Mouse (Mus musculus): ENCODE data around the gene Trim24. TPM values are rescaled to one million over a fixed set of nuclear protein-coding genes. Genes with fewer than 3 reads are reported as not detected.
A peak's percentile ranks its signal among the peaks of the same experiment; 100 is the strongest.

The Trim24 gene
- polyA plus RNA-seq, 1 experiment from 2014 or later, result 5.6 TPM

DNA sequence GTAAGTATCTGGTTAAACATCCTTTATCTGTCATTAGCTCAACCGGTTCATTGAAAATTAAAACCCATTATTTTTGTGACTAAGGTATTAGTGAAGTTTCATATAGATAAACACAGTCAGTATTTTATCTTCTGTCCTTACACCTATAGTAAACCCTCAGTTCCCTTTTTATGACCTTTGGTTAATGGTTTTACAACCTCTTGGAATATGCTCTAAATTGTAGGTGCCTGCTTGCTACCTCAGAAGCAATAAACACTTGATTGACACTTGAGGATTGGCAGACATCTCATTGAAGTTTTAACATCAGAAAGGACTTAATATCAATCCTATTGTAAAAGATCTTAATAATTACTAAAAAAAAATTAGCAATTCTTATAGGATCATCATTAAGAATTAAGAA lies 54.5 kb downstream of the Trim24 start:
- no peak overlapping the region for H3K9ac ChIP-seq (replicated peaks; ENCODE audit: low read depth)
- H3K27me3 ChIP-seq (replicated peaks; ENCODE audit: insufficient read depth, low read length), result no peaks in the 10 kb centered on the region
- H3K4me2 ChIP-seq (replicated peaks; ENCODE audit: low read depth, low read length), result no peak overlapping the region
- no peak for ATAC-seq
- H3K27ac ChIP-seq (ENCODE audit: low read length), result no peak overlapping the region
- DNase-seq (ENCODE audit: low spot score), result no peak
- no peaks in the 10 kb centered on the region for H3K9me3 ChIP-seq (ENCODE audit: low read length)
- H3K36me3 ChIP-seq (ENCODE audit: insufficient read depth, low read length), result no peaks in the 10 kb centered on the region
- H3K4me1 ChIP-seq (ENCODE audit: insufficient read depth, low read depth, low read length), result no peaks in the 10 kb centered on the region
- WGBS, result 92% methylated on average over 1 of the region's 1 CpGs
- no peak for TF ChIP-seq EP300 (IDR thresholded peaks at IDR 0.05)
- no peak for TF ChIP-seq CTCF (IDR thresholded peaks at IDR 0.05)
- H3K4me3 ChIP-seq (ENCODE audit: low read depth, low read length), result no peak overlapping the region

DNA sequence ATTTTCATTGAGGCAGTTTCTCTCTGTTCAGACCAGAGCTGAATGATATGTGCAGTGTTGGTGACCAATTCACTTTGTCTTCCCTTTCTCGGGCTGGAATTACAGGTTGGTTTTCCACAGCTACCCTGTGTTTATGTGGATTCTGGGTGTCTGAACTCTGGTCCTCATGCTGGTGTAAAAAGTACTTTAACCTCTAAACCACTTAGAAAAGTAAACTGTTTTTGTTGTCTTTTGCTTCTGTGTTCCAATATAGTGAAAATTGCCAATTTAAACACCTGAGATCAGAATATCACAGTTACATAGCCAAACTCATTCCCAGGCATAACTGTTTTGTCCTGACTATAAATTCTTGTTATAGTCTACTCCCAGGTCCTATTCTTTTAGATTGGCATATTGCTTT lies 56.1 kb downstream of the Trim24 start:
- WGBS, result 92% methylated on average over 1 of the region's 1 CpGs
- Histone ChIP-seq H3K4me3 (ENCODE audit: low read depth, low read length) (no peak overlapping the region), H3K27ac (ENCODE audit: low read length) (no peak overlapping the region), H3K4me2 (replicated peaks; ENCODE audit: low read depth, low read length) (no peak overlapping the region), H3K36me3 (ENCODE audit: insufficient read depth, low read length) (peaks cover 5% of the 10 kb centered on the region; the same call in 1 of the 2 replicates), H3K4me1 (ENCODE audit: insufficient read depth, low read depth, low read length) (no peaks in the 10 kb centered on the region), H3K9me3 (ENCODE audit: low read length) (no peaks in the 10 kb centered on the region), H3K27me3 (replicated peaks; ENCODE audit: insufficient read depth, low read length) (no peaks in the 10 kb centered on the region), H3K9ac (replicated peaks; ENCODE audit: low read depth) (no peak overlapping the region)
- DNase-seq (ENCODE audit: low spot score) (no peak), ATAC-seq (no peak)
- TF ChIP-seq EP300 (IDR thresholded peaks at IDR 0.05) (no peak), CTCF (IDR thresholded peaks at IDR 0.05) (no peak)

DNA sequence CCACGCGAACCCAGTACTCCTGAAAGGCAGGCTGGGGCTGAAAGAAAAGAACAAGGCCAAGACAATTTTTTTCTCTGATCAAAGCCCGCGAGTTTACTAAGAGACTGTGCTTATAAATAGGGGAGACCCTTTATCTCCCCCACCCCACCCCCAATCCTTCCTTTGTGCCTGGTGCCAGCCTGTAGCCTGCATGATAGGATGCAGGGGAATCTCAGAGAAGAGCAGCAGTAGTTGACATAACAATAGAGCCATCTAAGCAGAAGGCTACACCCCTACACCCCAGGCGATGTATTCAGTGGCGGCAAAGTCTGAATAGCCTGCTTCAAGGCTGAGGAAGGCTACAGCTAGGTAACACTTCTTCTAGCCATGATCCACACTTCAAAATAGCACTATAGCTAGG lies 65.9 kb downstream of the Trim24 start:
- TF ChIP-seq EP300 (IDR thresholded peaks at IDR 0.05), result no peak
- no peak for TF ChIP-seq CTCF (IDR thresholded peaks at IDR 0.05)
- Histone ChIP-seq H3K4me2 (replicated peaks; ENCODE audit: low read depth, low read length) (no peak overlapping the region), H3K9me3 (ENCODE audit: low read length) (no peaks in the 10 kb centered on the region), H3K9ac (replicated peaks; ENCODE audit: low read depth) (no peak overlapping the region), H3K36me3 (ENCODE audit: insufficient read depth, low read length) (peaks cover 6% of the 10 kb centered on the region; the same call in 1 of the 2 replicates), H3K4me3 (ENCODE audit: low read depth, low read length) (no peak overlapping the region), H3K4me1 (ENCODE audit: insufficient read depth, low read depth, low read length) (no peaks in the 10 kb centered on the region), H3K27me3 (replicated peaks; ENCODE audit: insufficient read depth, low read length) (no peaks in the 10 kb centered on the region), H3K27ac (ENCODE audit: low read length) (no peak overlapping the region)
- WGBS, result 77% methylated on average over 6 of the region's 6 CpGs
- no peak for ATAC-seq
- no peak for DNase-seq (ENCODE audit: low spot score)

DNA sequence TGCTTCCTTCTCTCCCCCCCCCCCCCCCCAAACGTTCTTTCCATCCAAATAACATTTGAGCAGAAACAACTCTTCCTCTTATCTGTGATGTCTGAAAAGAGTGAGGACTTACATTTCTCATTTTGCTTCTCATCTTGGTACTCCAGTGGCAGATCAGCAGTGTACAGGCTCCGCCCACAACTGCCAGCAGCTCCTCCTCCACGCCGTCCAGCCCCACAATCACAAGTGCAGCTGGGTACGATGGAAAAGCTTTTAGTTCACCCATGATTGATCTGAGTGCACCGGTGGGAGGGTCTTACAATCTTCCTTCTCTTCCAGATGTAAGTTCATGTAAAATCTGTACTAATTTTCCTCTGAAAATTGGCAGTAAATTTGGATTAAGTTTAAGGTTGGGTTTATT lies 80.7 kb downstream of the Trim24 start:
- no peaks in the 10 kb centered on the region for H3K9me3 ChIP-seq (ENCODE audit: low read length)
- H3K27ac ChIP-seq (ENCODE audit: low read length), result no peak overlapping the region
- no peak overlapping the region for H3K4me3 ChIP-seq (ENCODE audit: low read depth, low read length)
- H3K4me2 ChIP-seq (replicated peaks; ENCODE audit: low read depth, low read length), result no peak overlapping the region
- H3K9ac ChIP-seq (replicated peaks; ENCODE audit: low read depth), result no peak overlapping the region
- no peaks in the 10 kb centered on the region for H3K27me3 ChIP-seq (replicated peaks; ENCODE audit: insufficient read depth, low read length)
- no peaks in the 10 kb centered on the region for H3K4me1 ChIP-seq (ENCODE audit: insufficient read depth, low read depth, low read length)
- ATAC-seq, result no peak
- peaks cover 8% of the 10 kb centered on the region; the same call in 1 of the 2 replicates for H3K36me3 ChIP-seq (ENCODE audit: insufficient read depth, low read length)
- TF ChIP-seq CTCF (IDR thresholded peaks at IDR 0.05) (no peak), EP300 (IDR thresholded peaks at IDR 0.05) (no peak)
- DNase-seq (ENCODE audit: low spot score), result no peak
- WGBS, result 77% methylated on average over 6 of the region's 6 CpGs

DNA sequence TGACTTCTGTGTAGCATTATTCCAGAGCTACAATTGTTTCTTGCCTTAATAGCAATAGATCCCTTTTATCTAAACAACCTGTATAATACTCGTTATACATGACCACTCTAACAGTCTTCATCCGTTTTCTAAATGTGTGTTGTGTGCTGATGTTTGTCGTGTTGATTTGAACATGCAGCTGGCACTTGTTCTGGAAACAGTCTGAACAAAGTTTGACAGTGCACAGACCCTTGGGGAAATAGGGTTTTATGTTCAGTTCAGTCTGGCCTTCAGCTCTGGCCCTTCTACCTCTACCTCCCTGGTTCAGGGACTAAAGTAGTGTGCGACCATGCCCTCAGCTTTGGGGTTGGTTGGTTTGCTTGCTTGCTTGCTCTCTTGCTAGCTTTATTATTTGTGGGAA lies 96.8 kb downstream of the Trim24 start:
- no peak for ATAC-seq
- Histone ChIP-seq H3K4me3 (ENCODE audit: low read depth, low read length) (no peak overlapping the region), H3K36me3 (ENCODE audit: insufficient read depth, low read length) (peaks cover 10% of the 10 kb centered on the region; the same call in 1 of the 2 replicates), H3K9me3 (ENCODE audit: low read length) (no peaks in the 10 kb centered on the region), H3K4me2 (replicated peaks; ENCODE audit: low read depth, low read length) (no peak overlapping the region), H3K27me3 (replicated peaks; ENCODE audit: insufficient read depth, low read length) (no peaks in the 10 kb centered on the region), H3K27ac (ENCODE audit: low read length) (no peak overlapping the region), H3K4me1 (ENCODE audit: insufficient read depth, low read depth, low read length) (no peaks in the 10 kb centered on the region), H3K9ac (replicated peaks; ENCODE audit: low read depth) (no peak overlapping the region)
- TF ChIP-seq CTCF (IDR thresholded peaks at IDR 0.05) (no peak), EP300 (IDR thresholded peaks at IDR 0.05) (no peak)
- WGBS, result 86% methylated on average over 4 of the region's 4 CpGs
- DNase-seq (ENCODE audit: low spot score), result no peak

DNA sequence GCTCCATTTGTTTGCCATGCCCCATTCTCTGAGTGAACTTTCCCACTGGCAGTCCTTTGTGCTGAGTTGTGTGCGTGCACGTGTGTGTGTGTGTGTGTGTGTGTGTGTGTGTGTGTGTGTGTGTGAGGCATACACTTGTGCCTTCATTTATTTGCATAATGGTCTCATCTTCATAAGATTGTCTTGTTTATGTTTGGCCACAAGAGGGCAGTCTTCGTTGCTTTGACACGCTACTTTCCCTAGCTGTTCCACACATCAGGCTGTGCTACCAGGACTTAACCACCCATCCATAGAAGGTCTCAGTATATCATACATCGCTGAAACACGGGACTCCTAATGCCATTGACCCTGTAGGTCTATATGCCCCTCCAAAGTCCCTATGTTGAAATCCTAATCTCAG lies 136.8 kb downstream of the Trim24 start:
- Histone ChIP-seq H3K27me3 (replicated peaks; ENCODE audit: insufficient read depth, low read length) (no peaks in the 10 kb centered on the region), H3K9ac (replicated peaks; ENCODE audit: low read depth) (no peak overlapping the region), H3K4me1 (ENCODE audit: insufficient read depth, low read depth, low read length) (no peaks in the 10 kb centered on the region), H3K9me3 (ENCODE audit: low read length) (no peaks in the 10 kb centered on the region), H3K27ac (ENCODE audit: low read length) (no peak overlapping the region), H3K36me3 (ENCODE audit: insufficient read depth, low read length) (no peaks in the 10 kb centered on the region), H3K4me2 (replicated peaks; ENCODE audit: low read depth, low read length) (no peak overlapping the region), H3K4me3 (ENCODE audit: low read depth, low read length) (no peak overlapping the region)
- peak; percentile 73 for DNase-seq (ENCODE audit: low spot score)
- WGBS, result 7% methylated on average over 6 of the region's 6 CpGs
- peak; percentile 87 for TF ChIP-seq CTCF (IDR thresholded peaks at IDR 0.05)
- TF ChIP-seq EP300 (IDR thresholded peaks at IDR 0.05), result no peak
- ATAC-seq, result peak; percentile 44; the same call in 1 of the 2 replicates

DNA sequence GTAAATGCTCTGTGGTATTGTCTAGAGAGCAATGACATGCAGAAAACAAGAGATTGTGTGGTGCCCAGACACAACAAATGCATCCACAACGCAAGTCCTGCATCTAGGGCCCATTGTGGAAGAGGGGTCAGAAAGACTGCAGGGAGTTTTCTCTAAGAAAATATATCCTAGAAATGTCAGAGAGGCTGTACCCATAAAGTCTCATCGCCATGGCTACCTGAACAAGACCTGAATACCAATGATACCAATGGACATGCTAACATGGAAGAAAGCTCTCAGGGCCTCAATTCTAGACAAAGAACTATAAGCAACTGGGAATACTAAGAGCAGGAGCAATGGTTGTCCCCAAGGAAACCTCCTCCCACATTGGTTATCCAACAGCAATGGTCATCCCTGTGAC lies 142.2 kb downstream of the Trim24 start:
- TF ChIP-seq CTCF (IDR thresholded peaks at IDR 0.05) (no peak), EP300 (IDR thresholded peaks at IDR 0.05) (no peak)
- H3K27me3 ChIP-seq (replicated peaks; ENCODE audit: insufficient read depth, low read length), result no peaks in the 10 kb centered on the region
- WGBS, result 91% methylated on average over 2 of the region's 2 CpGs
- no peak overlapping the region for H3K4me3 ChIP-seq (ENCODE audit: low read depth, low read length)
- H3K4me2 ChIP-seq (replicated peaks; ENCODE audit: low read depth, low read length), result no peak overlapping the region
- H3K27ac ChIP-seq (ENCODE audit: low read length), result no peak overlapping the region
- H3K9me3 ChIP-seq (ENCODE audit: low read length), result no peaks in the 10 kb centered on the region
- DNase-seq (ENCODE audit: low spot score) (no peak), ATAC-seq (no peak)
- H3K4me1 ChIP-seq (ENCODE audit: insufficient read depth, low read depth, low read length), result no peaks in the 10 kb centered on the region
- H3K36me3 ChIP-seq (ENCODE audit: insufficient read depth, low read length), result no peaks in the 10 kb centered on the region
- H3K9ac ChIP-seq (replicated peaks; ENCODE audit: low read depth), result no peak overlapping the region

Other genes starting within 250 kb of the Trim24 start
- gene Svopl, start 176.2 kb downstream of the Trim24 start, polyA plus RNA-seq (2015; fragmentation: Nextera tagmentation; extraction: Ambion mirVana), result 1.6 and 2.6 TPM in 2 replicates
- gene Tmem213, start 238.4 kb downstream of the Trim24 start, polyA plus RNA-seq (2015; fragmentation: Nextera tagmentation; extraction: Ambion mirVana), result 66.6 and 99.1 TPM in 2 replicates